Mouse (Mus musculus) heart, adult 2 months (tissue): ENCODE results near the gene Nek6.

ENCODE experiments used
- CTCF ChIP-seq: fragments of 200-600 bp; IDR thresholded peaks from 2 replicates; pipeline ENCODE4 v1.8.1; 2022; ENCODE audit warnings: antibody characterized with exemption, mild to moderate bottlenecking, moderate library complexity
- EP300 ChIP-seq: fragments of 200-500 bp; IDR thresholded peaks from 2 replicates; pipeline ENCODE4 v1.6.1; 2011; ENCODE audit warnings: low read depth, low read length, control low read depth; ENCODE audit not compliant: insufficient read depth

DNA sequence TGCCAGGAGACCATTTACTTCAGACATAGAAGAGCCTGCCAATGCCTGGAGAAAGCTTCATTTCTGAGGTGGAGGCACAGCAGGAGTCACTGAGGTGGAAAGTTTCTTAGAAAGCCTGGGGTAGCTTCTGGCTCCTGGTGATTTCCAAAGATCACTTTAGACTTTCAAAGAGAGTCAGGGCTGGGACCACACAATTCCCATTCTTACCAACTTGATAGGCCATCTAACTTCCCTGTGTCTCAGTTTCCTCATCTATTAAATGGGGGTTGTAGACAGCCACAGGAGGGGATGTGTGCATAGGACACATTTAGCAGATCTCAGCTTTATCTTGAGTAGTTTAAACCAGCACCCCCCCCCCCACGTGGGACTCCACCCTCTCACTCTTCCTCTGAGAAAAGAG, 30.9 kb downstream of the Nek6 start:
- TF ChIP-seq CTCF (no peak), EP300 (no peak)
